Mouse (Mus musculus) v-Abl transformed pro-B cells (cell line): ENCODE data around the gene Clec4g.

Source experiments
- in situ Hi-C, 2 experiments: fragments of 400-800 bp; cut with MboI; formaldehyde crosslinking; loops; one replicate each; pipeline ENCODE4 v1.15.1; 2025; ENCODE audit not compliant: unreplicated experiment in 2 of 2

Gene Clec4g

DNA sequence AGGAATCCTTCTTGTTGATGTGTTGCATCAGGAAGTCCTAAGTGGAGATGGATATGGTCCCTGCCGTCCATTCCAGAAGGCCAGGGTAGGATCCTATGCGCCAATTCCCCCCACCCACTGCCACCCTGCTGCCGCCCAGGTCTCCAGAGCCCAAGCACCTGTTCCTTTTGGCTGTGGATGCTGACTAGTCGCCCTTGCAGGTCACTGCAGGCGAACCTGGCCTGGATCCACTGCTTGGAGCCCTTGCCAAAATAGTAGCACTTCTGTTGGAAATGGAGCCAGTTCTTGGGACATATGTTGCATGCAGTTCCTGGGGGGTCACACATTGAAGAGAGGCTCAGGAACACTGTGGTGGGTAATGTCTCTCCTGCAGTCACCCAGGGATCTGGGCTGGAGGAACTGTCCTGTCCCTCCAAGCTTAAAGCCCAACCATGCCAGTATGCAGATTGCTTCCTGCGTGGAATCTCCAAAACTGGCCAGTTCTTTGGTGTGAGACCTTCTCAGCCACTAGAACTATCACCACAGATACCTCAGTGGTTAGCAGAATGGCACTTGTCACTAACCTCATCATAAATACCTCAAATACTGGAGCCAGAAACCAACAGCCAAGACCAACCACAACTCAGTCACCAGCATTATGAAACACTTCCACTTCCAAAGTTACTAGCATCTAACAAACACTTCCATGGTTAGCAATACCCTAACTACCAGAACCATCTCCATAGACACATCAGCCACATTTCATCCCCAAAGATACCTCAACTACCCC is 36.9 kb downstream of the Clec4g start:
- in situ Hi-C loops, result no loop called here

DNA sequence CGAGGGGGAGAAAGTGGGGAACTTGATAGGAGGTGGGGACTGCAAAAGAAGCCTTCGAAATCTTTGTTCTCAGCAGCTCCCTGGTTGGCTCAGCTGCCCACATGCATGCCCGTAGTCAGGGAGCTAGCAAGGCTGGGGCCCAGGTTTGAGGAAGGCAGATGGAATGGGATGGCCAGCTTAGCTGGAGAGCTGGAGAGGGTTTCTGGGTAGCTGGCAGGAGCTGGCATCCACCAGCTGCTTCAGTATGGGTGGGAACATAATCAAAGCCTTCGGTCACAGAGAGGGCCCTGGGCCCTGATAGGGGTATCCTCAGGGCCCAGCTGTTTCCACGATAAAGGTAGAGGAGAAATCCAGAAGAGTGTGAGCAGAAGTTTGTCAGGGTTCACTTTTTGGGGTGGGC is 38.0 kb downstream of the Clec4g start:
- in situ Hi-C loops, result no loop called here

DNA sequence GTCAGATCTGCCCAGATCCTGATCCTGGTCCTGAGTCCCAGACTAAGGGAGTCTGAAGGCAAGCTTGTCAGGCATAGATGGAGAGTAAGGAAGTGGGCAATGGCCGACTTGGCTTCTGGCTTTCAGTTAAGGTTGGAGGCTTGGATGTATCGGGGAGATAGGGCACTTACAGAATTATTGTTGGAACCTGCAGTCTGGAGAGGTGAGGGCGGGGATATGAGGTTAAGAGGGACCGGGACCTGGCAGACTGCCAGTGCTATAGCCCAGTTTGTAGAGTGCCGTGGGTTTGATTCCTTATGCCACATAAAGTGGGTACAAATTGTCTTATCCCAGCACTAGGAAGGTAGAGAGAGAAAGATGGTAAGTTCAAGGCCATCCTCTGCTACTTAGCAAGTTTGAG is 40.8 kb downstream of the Clec4g start:
- in situ Hi-C loops, result loop anchor here (5.0 to 10.0 kb wide), 3 partner anchors 62 to 325 kb away; partner anchors contain the start of gene A430078G23Rik (in 2 of the 2)

DNA sequence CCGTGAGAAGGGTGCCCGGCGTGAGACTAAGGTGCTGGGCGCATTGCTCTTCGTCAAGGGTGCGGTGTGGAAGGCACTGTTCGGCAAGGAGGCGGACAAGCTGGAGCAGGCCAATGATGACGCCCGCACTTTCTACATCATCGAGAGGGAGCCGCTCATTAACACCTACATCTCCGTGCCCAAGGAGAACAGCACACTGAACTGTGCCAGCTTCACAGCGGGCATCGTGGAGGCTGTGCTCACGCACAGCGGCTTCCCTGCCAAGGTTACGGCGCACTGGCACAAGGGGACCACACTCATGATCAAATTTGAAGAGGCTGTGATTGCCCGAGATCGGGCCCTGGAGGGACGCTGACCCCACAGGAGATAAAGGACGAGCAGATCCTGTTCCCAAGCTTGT is 41.2 kb downstream of the Clec4g start:
- in situ Hi-C loops, result loop anchor here (5.0 to 10.0 kb wide), 3 partner anchors 62 to 324 kb away; partner anchors contain the start of gene A430078G23Rik (in 2 of the 2)

DNA sequence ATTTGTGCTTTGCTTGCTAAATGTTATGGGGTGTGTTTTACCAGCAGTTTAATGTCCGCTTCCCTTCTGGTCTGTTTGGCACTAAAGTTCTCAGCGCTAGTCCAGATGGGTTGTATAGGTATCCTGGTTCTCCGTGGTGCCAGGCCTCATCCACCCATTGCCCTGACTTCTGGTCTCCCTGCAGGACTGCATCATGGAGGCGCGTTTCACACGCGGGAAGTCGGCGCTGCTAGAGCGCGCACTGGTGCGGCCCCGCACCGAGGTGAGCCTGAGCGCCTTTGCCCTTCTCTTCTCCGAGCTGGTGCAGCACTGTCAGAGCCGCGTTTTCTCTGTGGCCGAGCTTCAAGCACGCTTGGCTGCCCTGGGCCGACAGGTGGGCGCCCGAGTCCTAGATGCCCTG is 41.6 kb downstream of the Clec4g start:
- in situ Hi-C loops, result loop anchor here (5.0 to 10.0 kb wide), 3 partner anchors 62 to 324 kb away; partner anchors contain the start of gene A430078G23Rik (in 2 of the 2)

DNA sequence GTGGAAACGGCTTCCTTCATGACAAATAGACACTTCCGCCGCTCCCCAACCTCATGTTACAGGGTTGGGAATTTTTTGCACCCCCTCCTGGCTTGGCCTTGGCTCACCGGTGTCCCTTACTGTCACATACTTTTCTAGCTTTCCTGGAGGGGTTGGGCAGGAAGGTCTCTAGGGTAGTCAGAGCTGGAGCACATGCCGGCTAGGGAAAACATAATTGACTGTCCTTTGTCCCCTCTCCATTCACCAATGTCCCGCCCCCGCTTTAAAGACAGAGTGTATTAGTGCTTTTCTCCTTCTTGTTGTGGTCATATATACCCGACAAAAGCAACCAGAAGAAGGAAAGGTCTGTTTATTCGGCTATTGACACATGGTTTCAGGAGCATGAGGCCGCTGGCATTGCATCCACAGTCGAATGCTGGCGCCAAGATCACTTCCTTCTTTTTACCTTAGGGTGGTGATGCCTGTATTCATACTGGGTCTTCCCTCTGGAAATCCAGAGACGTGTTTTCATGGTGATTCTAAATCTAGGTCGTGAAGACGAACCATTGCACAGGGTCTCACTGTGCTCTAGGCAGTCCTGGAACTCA is 43.4 kb downstream of the Clec4g start:
- in situ Hi-C loops, result loop anchor here (5.0 to 10.0 kb wide), 3 partner anchors 60 to 322 kb away; partner anchors contain the start of gene A430078G23Rik (in 2 of the 2)

DNA sequence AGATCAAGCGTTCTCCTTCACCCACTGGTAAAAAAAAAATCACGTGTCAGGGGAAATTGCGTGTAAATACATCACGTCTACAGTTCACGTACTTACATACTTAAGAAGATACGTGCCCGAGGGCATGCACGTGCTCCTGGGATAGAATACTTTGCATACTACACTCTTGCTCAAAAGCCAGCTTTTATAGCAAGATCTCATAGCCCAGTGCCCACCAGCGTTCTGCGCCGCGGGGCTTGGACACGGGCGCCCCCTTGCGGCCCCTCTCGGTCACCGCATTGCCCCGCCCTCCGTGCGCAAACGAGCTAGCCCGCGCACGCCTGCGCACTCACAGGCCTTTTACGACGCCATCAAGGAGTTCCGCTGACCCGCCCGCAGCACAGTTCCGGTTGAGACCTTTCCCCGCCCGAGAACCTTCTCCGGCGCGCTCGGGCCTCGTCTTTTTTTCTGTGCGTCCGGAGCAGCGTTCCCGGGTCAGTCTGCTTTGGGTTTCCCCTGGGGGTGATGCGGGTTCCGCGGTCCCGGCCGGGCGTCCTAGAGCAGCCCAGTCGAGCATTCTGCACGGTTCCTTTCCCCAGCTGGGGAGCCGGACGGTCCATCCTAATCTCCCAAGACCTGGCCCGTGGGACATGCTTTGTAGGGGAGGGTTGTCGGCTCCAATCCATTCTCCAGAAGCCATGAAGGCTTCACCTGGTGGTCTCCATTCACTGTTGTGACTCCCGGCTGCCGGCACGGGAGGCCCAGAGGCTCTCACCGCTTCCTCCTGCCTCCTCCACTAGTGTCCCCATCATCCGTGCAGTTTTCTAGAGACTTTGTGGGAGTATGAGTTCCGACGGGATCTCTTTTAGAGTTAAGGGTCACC is 44.1 kb downstream of the Clec4g start, which contains the start of gene Trappc5:
TSS of gene Trappc5 (plus strand) at position 169 of the 862 bp plus-strand sequence.
- in situ Hi-C loops, result loop anchor here (5.0 to 10.0 kb wide), 3 partner anchors 59 to 322 kb away; partner anchors contain the start of gene A430078G23Rik (in 2 of the 2)

DNA sequence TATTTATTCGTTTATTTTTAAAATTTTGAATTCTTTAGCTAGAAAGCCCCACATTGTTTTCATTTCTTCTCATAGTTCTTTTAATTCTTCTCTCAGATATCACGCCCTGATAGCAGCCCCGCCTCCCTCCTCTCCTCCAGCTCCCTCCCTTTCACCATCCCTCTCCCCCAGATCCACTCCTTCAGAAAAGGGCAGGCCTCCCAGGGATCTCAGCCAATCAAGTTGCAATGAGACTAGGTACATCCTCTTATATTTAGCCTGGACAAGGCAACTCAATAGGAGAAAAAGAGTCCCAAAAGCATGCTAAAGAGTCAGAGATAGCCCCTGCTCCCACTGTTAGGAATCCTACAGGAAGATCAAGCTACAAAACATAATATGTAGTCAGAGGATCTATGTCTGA is 45.8 kb downstream of the Clec4g start:
- in situ Hi-C loops, result loop anchor here (5.0 to 10.0 kb wide), 6 partner anchors 57 to 492 kb away; partner anchors contain the start of genes A430078G23Rik (in 2 of the 2) and Pex11g (in 2 of the 2)

DNA sequence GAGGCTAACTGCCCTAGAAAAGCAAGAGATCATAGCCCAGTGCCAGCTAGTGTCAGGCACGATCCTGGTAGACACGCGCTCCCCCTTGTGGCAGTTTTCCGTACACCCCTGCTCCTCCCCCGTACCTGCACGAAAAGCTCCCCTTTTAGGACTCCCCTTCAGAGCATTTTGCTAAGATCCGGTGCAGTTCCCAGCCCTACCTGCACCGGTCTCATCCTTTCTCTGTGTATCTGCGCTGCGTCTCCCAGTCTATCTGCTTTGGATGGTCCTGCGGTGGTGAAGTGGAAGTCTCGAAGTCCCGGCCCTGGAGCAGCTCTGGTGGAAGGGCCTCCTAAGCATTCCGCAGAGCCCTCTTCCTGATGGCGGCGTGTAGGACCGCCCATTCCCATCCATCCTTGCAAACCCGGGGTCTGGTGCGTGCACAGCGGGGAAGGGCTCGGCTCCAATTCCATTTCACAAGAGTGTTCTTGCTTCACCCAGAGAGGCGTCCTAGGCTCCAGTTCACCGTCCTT is 48.4 kb downstream of the Clec4g start, which contains the start of gene Fcor:
TSS of gene Fcor (minus strand) at position 383 of the 512 bp plus-strand sequence.
- in situ Hi-C loops, result loop anchor here (5.0 to 10.0 kb wide), 4 partner anchors 110 to 490 kb away; partner anchors contain the start of genes A430078G23Rik (in 2 of the 2) and Pex11g (in 2 of the 2)

DNA sequence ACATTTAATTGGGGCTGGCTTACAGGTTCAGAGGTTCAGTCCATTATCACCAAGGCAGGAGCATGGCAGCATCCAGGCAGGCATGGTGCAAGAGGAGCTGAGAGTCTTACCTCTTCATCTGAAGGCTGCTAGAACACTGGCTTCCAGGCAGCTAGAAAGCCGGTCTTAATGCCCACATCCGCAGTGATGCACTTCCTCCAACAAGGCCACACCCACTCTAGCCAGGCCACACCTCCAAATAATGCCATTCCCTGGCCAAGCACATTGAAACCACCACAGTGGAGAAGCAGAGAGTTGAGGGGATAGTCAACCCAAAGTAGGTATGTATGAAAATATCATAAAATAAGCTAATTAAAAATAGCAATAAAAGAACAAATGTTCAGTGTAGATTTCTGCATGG is 50.1 kb downstream of the Clec4g start:
- in situ Hi-C loops, result loop anchor here (5.0 to 10.0 kb wide), 4 partner anchors 108 to 488 kb away; partner anchors contain the start of genes A430078G23Rik (in 2 of the 2) and Pex11g (in 2 of the 2)

DNA sequence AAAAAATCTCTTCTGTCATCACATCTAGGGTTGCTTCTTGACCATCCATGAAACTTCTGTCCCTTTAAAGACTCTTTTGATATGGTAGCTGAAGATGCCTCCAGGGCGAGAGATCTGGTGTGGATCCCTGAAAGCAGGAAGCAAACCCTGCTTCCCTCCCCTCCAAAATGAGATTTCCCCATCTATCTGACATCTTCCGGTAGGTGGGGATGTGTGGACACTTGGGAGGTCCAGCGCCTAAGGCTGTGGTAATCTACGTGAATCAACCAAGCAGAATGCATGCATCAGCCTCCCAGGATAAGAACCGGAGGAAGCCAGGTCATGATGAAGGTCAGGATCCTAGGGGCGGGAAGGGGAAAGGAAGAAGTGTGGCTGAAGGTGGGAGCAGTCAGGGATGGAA is 54.9 kb downstream of the Clec4g start, which contains the start of gene Mcemp1:
TSS of gene Mcemp1 (plus strand) at position 248 of the 400 bp plus-strand sequence.
- in situ Hi-C loops, result no loop called here

DNA sequence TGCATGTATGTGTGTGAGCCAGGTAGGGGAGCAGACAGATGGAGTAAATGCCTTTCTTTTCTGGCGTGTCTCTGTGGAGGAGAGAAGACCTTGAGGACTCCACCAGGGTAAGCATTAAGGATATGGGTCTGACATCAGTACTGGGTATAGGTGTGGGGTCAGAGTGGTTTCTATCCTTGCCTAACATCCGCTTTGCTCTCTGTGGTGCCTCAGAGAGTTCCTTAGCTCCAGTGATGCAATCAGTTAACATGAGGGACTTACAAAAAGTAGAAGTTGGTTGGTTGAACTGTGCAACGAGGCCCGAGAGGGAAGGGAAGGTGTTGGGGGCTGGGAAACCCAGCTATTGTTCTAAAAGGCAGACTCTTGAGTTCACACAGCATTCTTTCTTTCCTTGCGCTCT is 56.0 kb downstream of the Clec4g start:
- in situ Hi-C loops, result no loop called here

DNA sequence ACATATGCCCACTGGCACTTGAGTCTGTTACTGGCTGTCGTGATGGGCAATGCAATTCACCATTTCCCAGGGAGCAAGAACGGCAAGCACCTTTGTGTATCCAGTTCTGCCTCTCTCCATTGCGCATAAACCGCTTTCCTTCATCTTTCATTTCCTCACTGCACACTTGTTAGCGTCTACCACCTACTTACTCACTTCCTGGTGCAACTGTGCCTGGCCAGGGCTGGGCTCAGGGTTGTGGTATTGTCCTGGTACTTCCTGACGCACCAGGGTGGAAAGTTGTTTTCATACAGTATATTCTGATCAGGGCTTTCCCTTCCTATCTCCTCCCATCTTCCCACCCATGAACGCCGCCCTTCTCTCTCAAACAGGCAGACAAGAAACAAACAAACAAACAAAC is 59.6 kb downstream of the Clec4g start:
- in situ Hi-C loops, result no loop called here
